Mouse (Mus musculus) thymus, adult 18-20 months (tissue): Measurements from ENCODE around the gene Olfr460.
"Not testable (repeated sequence)": the region's sequence is repeated elsewhere in the genome, so short reads cannot be mapped to it uniquely, and the experiment has no call there.

Experiments
- DNase-seq, 2 experiments: peaks; one replicate each; pipeline ENCODE4 v3.0.0; 2022; ENCODE audit warnings: mixed read lengths in 2 of 2

Olfr460 gene

DNA sequence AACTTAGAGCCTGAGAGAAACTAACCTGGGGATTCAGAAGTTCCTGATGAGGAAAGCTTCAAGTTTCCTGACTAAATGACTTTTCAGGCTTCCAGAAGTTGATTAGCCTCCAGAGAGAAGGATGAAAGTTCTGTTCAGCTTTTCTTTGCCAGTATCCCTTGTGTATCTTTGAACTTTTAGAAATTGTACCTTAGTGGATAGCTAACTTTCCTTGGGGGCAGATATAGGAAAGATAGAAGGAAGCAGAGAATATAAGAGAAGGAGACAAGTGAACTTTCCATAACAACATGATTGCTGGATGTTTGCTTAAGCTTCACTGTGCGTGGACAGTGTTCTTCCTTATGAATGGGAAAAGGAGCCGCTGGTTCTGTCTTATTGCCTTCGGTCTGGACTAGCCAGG lies at the start of gene Olfr460:
Gene Olfr460, plus strand, starts transcription at position 301 of the 400 bp plus-strand sequence.
- no peak for DNase-seq

DNA sequence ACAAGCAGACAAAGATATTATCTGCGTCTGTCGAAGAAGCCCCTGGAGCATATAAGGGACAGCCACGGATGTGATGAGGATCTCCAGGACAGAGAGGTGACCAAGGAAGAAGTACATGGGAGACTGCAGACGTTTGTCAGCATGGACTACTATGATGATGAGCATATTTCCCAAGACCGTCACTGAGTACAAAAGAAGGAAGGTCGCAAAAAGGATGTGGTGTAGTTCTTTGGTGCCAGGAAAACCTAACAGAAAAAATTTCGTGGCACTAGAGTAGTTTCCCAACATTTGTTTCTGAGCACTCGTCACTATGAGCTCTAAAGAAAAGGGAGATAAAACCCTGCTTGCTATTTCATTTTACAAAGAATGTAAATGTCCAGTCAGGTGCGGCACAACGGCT lies 24.6 kb upstream of the Olfr460 start:
- DNase-seq = no peak

DNA sequence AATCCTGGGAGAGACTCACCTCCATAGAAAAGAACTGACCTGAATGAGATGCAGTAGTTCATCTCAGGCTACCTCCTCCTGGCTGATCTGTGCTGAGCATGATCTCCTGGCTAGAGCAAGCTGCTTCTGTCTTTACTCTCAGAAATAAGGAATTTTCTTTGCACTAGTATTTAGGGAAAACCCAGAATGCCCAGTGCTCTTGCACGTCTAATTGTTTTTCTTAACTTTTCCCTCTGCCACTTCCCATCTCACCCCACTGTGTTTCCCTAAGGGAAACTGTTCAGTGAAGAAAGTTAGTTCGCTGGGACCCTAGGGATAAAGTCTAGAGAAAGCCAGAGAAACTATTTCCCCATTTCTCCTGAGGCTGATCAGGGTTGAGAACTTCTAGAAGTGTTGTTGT lies 14.3 kb upstream of the Olfr460 start, which contains the start of gene Olfr461:
Gene Olfr461, minus strand, starts transcription at position 101 of the 400 bp plus-strand sequence.
- DNase-seq = no peak

DNA sequence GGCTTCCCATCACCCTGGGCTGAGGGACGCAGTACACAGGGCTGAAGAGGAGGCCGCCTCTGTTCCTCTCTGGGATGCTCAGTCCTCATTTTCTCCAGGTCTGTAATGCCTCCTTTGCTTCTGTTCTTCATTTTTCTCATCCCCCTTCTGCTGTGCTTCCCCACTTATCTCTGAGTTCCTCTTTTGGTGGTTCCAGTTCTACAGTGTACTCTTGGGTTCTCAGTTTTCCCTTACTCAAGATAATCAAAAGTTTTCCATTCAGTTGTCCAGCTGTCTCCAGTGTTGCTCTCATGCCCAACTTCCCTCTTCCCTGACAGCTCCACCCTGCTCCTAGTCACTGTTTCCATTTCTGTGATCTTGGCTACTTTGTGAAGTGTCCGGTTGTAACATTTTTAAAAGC lies 4.3 kb downstream of the Olfr460 start:
- no peak for DNase-seq

DNA sequence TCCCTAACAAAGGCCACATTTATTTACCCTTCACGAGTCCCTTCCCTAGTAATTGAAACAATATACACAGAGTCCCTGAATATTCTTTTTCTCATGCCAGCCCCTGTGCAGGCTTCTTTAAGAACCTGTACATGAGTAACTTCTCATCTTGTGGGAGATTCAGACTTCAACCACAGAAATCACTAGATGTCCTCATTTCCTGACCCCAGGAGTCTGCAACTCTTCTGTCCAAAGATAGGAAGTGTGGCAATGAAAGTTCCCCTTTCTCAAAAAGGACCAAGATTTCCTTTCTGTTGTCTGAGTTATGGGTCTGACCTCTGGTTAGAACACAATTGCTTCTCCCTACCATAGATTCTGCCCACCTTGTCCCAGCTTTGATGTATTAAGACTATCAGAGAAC lies 7.0 kb downstream of the Olfr460 start:
- DNase-seq = no peak

DNA sequence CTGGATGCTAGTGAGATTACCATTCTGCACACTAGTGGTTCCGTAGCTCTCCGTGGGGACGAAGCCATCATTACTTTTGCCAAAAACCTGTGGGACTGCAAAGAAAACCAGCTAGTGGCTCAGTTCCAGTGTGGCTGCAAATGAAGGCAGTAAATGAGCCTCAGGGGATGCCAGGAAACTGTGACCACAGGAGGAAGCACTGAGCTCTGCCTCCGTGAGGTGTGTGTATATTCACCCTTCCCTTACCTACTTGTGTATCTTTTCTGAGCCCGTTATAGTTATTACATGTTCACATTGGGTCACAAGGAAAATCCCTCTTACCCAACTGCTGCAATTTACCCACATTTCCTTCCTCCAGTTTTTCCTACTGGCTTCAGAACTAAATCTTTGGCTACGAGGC lies 15.0 kb downstream of the Olfr460 start:
- no peak for DNase-seq

DNA sequence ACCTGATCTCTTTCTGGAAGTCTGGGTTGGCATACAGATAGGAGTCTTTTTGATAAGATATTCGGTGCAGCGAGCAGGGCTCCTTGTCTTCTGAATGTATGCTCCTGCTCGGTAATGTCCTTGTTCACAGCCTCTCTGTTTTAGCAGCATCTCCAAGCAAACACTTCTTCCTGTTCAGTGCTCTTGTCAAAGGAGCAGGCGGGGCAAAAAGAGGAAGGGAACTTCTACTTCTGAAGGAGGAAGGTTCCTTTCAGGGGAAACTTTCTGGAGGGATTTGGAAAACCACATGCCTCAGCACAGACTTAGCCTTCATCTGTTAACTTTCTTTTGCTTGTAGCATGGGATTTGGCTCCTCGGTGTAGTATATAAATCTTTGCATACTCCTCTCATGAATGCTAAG lies 16.4 kb downstream of the Olfr460 start, which contains the start of gene Clec5a:
Gene Clec5a, minus strand, starts transcription at position 177 of the 400 bp plus-strand sequence.
- no peak for DNase-seq

- no peak for DNase-seq
Observed at GRCm38 (mm10) chr6:40588346-40588745, 19.1 kb downstream of the Olfr460 start.

DNA sequence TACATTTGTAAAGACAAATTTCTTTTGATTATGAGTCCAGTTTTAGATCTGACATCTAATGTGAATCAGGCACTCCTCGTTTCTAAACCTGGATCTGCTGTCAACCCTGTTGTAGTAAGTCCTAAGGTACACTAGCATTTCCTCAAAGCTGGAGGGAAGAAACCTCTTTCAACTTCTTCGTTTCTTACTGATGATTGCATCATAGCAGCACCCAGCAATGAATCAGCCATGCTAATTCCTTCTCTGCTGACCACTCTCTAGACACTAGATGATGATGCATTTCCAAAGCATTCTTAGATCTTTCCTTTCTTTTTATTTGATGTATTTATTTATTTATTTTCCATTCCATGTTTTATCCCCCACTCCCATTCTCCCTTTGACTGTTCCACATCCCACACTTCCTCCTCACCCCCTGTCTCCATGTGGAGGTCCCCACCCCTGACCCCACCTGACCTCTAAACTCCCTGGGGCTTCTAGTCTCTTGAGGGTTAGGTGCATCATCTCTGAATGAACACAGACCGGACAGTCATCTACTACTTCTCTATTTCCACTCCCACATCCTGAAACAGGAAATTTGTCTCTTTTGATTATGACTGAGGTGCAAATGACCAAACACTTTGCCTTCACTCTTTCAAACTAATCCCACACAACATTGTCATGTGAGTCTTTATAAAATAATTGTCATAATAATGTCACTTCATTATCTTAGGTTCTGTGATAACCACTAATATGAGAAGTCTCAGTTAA lies 25.7 kb downstream of the Olfr460 start:
- DNase-seq = no peak

DNA sequence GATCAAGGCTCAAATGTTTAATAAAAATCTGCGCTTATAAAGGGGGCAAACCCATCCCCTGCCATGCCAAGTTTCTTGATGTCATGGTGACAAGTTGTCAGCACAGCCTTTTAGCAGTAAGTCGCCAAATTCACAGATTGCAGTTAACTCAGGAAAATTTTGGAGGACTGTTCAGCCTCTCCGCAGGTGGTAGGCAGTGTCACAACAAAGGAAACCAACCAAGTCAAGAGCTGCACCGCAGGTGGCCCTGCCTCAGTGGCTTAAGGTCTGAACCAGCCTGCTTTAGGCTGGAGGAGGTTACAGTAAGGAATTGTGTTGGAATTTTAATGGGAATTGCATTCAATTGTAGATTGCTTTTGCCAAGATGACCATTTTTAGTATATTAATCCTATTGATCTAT lies 29.3 kb downstream of the Olfr460 start:
- not testable (repeated sequence) for DNase-seq

- no peak for DNase-seq
Observed at GRCm38 (mm10) chr6:40607431-40607830, 38.1 kb downstream of the Olfr460 start.

- DNase-seq = no peak
Observed at GRCm38 (mm10) chr6:40610244-40610643, 41.0 kb downstream of the Olfr460 start.

DNA sequence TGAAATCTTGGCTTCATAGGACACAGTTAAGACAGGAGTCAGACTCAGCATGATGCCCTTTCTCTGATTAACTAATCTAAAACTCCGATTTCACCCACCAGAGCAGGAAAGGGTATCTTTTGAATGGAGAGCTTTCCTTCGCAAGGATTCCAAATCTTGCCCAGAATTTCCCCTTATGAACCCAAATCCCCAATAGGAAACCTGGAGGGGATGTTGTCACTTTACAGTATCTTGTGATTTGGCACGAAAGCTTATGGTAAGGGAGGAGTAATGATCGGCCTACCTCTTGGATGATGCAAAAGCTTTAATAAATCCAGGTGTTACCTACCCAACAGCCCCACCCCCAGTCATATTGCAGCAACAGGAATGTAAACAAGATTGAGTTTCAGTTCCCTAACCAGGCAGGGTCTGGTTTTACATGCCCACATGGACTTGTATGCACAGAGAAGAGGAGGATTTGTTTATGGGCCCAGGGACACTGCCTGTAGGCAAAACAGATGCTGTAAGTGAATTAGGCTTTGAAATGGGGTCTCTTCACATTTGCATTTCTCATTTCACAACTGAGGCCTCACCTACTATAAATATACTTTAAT lies 44.1 kb downstream of the Olfr460 start, which contains the start of gene Tas2r138:
Gene Tas2r138, minus strand, starts transcription at position 51 of the 593 bp plus-strand sequence.
- no peak for DNase-seq

DNA sequence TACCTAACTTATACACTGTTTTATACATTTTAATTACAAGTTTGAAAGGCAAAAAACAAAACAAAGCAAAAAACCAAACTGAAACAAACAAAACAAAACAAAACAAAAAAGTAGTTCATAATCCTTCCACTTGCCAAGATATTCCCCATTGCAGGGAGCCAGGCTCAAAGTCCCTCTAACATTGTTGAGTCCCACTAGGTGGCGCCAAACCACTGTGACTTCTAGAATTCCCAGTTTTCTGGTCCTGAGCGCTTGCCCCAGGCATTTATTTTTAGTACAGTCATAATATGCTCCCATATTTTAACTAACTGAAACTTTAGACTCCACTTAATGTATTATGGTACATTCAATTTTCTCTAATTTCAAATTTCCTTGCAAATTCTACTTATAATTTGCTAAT lies 48.7 kb downstream of the Olfr460 start:
- no peak for DNase-seq
